Mouse (Mus musculus): ENCODE results near the gene Slc35c2.

DNA sequence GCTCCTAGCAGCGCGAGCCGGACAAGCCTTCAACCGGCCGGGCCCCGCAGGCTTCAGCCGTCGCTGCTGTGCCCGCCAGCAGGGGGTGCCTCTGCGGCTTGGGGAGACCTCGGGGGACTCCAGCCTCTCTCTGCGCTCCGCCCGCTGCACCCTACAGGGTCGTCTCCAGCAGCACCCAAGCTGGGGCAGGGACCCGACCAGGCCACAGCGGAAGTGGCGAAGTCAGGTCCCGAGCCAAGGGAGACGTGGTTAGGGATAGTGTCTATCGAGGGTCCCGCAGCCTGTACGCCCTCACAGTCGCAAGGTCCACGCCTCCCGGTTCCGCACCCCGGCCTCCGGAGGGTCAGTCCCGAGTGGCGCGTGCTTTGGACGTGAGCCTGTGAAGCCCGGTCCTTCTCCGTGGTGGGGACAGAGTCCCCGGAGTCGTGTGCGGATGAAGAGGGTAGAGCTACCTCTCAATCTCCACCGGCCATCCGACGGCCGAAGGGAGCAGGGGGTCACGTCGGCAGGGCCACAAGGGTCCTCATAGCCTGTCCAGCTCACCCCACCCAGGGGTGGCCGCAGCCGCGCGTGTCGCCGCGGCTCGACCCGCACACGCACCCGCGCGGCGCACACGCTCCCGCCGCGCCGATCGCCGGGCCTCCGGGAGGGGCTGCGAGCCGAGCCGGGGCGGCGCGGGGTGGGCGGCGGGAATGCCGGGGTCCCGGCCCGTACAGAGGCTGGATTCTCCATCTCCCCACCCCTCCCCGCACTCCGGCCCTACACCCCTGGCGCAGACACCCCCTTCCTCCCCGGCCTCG lies 54.0 kb downstream of the Slc35c2 start:
- TF ChIP-seq CTCF (IDR thresholded peaks at IDR 0.05; ENCODE audit: control insufficient read depth, insufficient read depth, insufficient read length) (peak; percentile 2), MAX (IDR thresholded peaks at IDR 0.05) (no peak)
